In genomic region chr1:149960734-149961424, GRCm38 (mm10) we compare ENCODE assay signal across 7 mouse cellular contexts. TPM values are rescaled to one million over a fixed set of nuclear protein-coding genes. Genes with fewer than 3 reads are reported as not detected.
A peak's percentile ranks its signal among the peaks of the same experiment; 100 is the strongest.
DNase-seq lines count a peak whose midpoint lies in the region; ATAC-seq and TF ChIP-seq lines count a peak whose summit lies in the region.

Gene Pla2g4a (minus strand): TSS chr1:149961290.

- peak within 1 kb of the TSS; percentile 37 for H3K4me3 ChIP-seq in embryonic facial prominence, embryonic 11.5 days (ENCODE audit: low read depth, low read length)
- H3K4me3 ChIP-seq in heart, adult 2 months, result peak within 1 kb of the TSS; percentile 41
- peak within 1 kb of the TSS; percentile 84 for H3K4me3 ChIP-seq in kidney, adult 2 months (ENCODE audit: insufficient read depth, low read depth, low read length)
- H3K4me3 ChIP-seq in liver, embryonic 15.5 days (replicated peaks), result peak within 1 kb of the TSS; percentile 67

- H3K27ac ChIP-seq in embryonic facial prominence, embryonic 11.5 days (replicated peaks; ENCODE audit: low read depth, low read length), result peak within 1 kb of the TSS; percentile 44; the same call in 1 of the 2 replicates
- peak within 1 kb of the TSS; percentile 69 for H3K27ac ChIP-seq in heart, adult 2 months
- peak within 1 kb of the TSS; percentile 84 for H3K27ac ChIP-seq in kidney, adult 2 months (ENCODE audit: insufficient read depth, low read depth, low read length)
- H3K27ac ChIP-seq in liver, embryonic 15.5 days (replicated peaks), result peak within 1 kb of the TSS; percentile 87

- no peaks in the 10 kb centered on the region for H3K9me3 ChIP-seq in embryonic facial prominence, embryonic 11.5 days (replicated peaks; ENCODE audit: control insufficient read depth, low read length)
- H3K9me3 ChIP-seq in liver, embryonic 15.5 days (replicated peaks), result no peaks in the 10 kb centered on the region

- DNase-seq in adrenal gland, postnatal 10 days, result peak; percentile 48
- DNase-seq in embryonic facial prominence, embryonic 11.5 days (ENCODE audit: low spot score), result peak; percentile 63
- peak; percentile 50 for DNase-seq in heart, adult 2 months
- peak; percentile 66 for DNase-seq in kidney, adult 2 months
- DNase-seq in neural tube, embryonic 10.5 days (ENCODE audit: extremely low spot score, low spot score), result peak; percentile 28
- DNase-seq in testis, postnatal 10 days (ENCODE audit: low spot score), result peak; percentile 52

- no peaks in the 10 kb centered on the region for H3K36me3 ChIP-seq in embryonic facial prominence, embryonic 11.5 days (replicated peaks; ENCODE audit: control insufficient read depth, insufficient read depth, low read depth, low read length)
- H3K36me3 ChIP-seq in heart, adult 2 months (ENCODE audit: control insufficient read depth, insufficient read depth, low read length), result no peaks in the 10 kb centered on the region
- H3K36me3 ChIP-seq in kidney, adult 2 months (ENCODE audit: control insufficient read depth, insufficient read depth, low read length), result no peaks in the 10 kb centered on the region
- no peaks in the 10 kb centered on the region for H3K36me3 ChIP-seq in liver, embryonic 15.5 days (replicated peaks)

- TF ChIP-seq CTCF in heart, adult 2 months (IDR thresholded peaks at IDR 0.05), result no peak
- TF ChIP-seq CTCF in kidney, adult 2 months (conservative IDR thresholded peaks at IDR 0.05; ENCODE audit: insufficient read depth, insufficient read length, low read depth, low read length), result no peak

- no peaks in the 10 kb centered on the region for H3K79me2 ChIP-seq in heart, adult 2 months (replicated peaks; ENCODE audit: control insufficient read depth, insufficient read depth, low read length)

- TF ChIP-seq POLR2A in heart, adult 2 months (IDR thresholded peaks at IDR 0.05; ENCODE audit: insufficient read depth, low read depth, low read length), result peak; percentile 48; the same call in 1 of the 2 replicates
- TF ChIP-seq POLR2A in kidney, adult 2 months (IDR thresholded peaks at IDR 0.05; ENCODE audit: low read depth, low read length), result no peak

- peak; percentile 69; the same call in 1 of the 2 replicates for ATAC-seq in embryonic facial prominence, embryonic 11.5 days (replicated peaks; ENCODE audit: insufficient number of reproducible peaks, low FRiP score, low TSS enrichment, low read depth)
- ATAC-seq in liver, embryonic 15.5 days (ENCODE audit: insufficient read depth), result peak; percentile 86

- H3K9ac ChIP-seq in embryonic facial prominence, embryonic 11.5 days (replicated peaks; ENCODE audit: low read length), result peak within 1 kb of the TSS; percentile 61
- H3K9ac ChIP-seq in heart, adult 2 months (ENCODE audit: low read depth, low read length), result peak within 1 kb of the TSS; percentile 86
- H3K9ac ChIP-seq in liver, embryonic 15.5 days, result peak within 1 kb of the TSS; percentile 61

- no peaks in the 10 kb centered on the region for H3K27me3 ChIP-seq in embryonic facial prominence, embryonic 11.5 days (ENCODE audit: control insufficient read depth, insufficient read depth, low read length)
- H3K27me3 ChIP-seq in heart, adult 2 months (ENCODE audit: control insufficient read depth, insufficient read depth, low read length), result no peaks in the 10 kb centered on the region
- H3K27me3 ChIP-seq in kidney, adult 2 months (replicated peaks; ENCODE audit: control insufficient read depth, insufficient read depth, low read length), result no peaks in the 10 kb centered on the region
- no peaks in the 10 kb centered on the region for H3K27me3 ChIP-seq in liver, embryonic 15.5 days

- no peak for TF ChIP-seq EP300 in heart, adult 2 months (IDR thresholded peaks at IDR 0.05; ENCODE audit: insufficient read depth, low read depth, low read length)

- peak within 1 kb of the TSS; percentile 57 for H3K4me2 ChIP-seq in embryonic facial prominence, embryonic 11.5 days (ENCODE audit: low read depth, low read length)
- H3K4me2 ChIP-seq in liver, embryonic 15.5 days, result peak within 1 kb of the TSS; percentile 74

- intact Hi-C loops in heart, adult 2 months (cut with DNase I), result no loop called here

- H3K4me1 ChIP-seq in embryonic facial prominence, embryonic 11.5 days (ENCODE audit: control insufficient read depth, insufficient read depth, low read length), result no peaks in the 10 kb centered on the region
- no peaks in the 10 kb centered on the region; the same call in 1 of the 2 replicates for H3K4me1 ChIP-seq in heart, adult 2 months (ENCODE audit: control insufficient read depth, insufficient read depth, low read length)
- H3K4me1 ChIP-seq in kidney, adult 2 months (ENCODE audit: control insufficient read depth, insufficient read depth, low read length), result no peaks in the 10 kb centered on the region; the same call in 1 of the 2 replicates
- H3K4me1 ChIP-seq in liver, embryonic 15.5 days (replicated peaks), result peaks cover 4% of the 10 kb centered on the region; the same call in 1 of the 2 replicates

- 18% methylated on average over 15 of the region's 15 CpGs for WGBS in embryonic facial prominence, embryonic 11.5 days
- WGBS in heart, adult 2 months, result 7% methylated on average over 15 of the region's 15 CpGs
- WGBS in kidney, adult 2 months, result 7% methylated on average over 15 of the region's 15 CpGs
- WGBS in liver, embryonic 15.5 days (ENCODE audit: insufficient replicate concordance), result 3% methylated on average over 15 of the region's 15 CpGs

RNA-seq across cellular contexts. Expression of gene Pla2g4a, which starts in this region (rescaled TPM):
- 1 to 10 TPM; 4.5 to 5.9 TPM for total RNA-seq in adrenal gland, postnatal 10 days (2021)
- polyA plus RNA-seq in embryonic facial prominence, embryonic 11.5 days (2014; fragmentation: Nextera tagmentation; extraction: Ambion mirVana), result 14.6 and 16.6 TPM in 2 replicates
- 1 to 10 TPM; 2.3 to 3.2 TPM for total RNA-seq in heart, adult 2 months (2021)
- 1.1 and 2.7 TPM in 2 replicates for polyA plus RNA-seq in heart, adult 2 months (2012; rRNA removed)
- polyA plus RNA-seq in kidney, adult 2 months (2012; rRNA removed), result 2.1 and 3.4 TPM in 2 replicates
- 6.3 and 6.4 TPM in 2 replicates for polyA plus RNA-seq in liver, embryonic 15.5 days (2015; fragmentation: Nextera tagmentation; extraction: Ambion mirVana)

Comparison
In these comparisons a context has a peak if more than half of its experiments do, and no peak if none do; other contexts are left out.
1. Peak in every context shown above with its lines: DNase-seq, ATAC-seq, H3K4me3 ChIP-seq and H3K27ac ChIP-seq.